Mouse (Mus musculus) spleen, adult 2 months (tissue): ENCODE measurements at regions not wholly inside any gene's neighbourhood (a gene's known extent, or its start where the extent isn't known, plus 50 kb on each side); places are given as distances from the start of the nearest gene placed in this dataset.

ENCODE experiments used
- CTCF ChIP-seq: fragments of 200-500 bp; IDR thresholded peaks from 2 replicates; pipeline ENCODE4 v1.5.1; 2011; ENCODE audit warnings: mild to moderate bottlenecking, inconsistent platforms; ENCODE audit not compliant: insufficient read depth, insufficient read length, insufficient replicate concordance; ENCODE audit errors: extremely low read depth
- POLR2A ChIP-seq: fragments of 200-500 bp; IDR thresholded peaks from 2 replicates; pipeline ENCODE4 v1.6.1; 2011; ENCODE audit warnings: low read depth, low read length, inconsistent platforms

- TF ChIP-seq CTCF: no peak
- no peak for TF ChIP-seq POLR2A
Measured at GRCm38 (mm10) chr13:44625792-44626191, 103.5 kb upstream of the Jarid2 start.
